Mouse (Mus musculus) MEL (cell line): ENCODE data around the gene 1810010D01Rik. TPM values are rescaled to one million over a fixed set of nuclear protein-coding genes. Genes with fewer than 3 reads are reported as not detected.

Experiments used
- DNase-seq: peaks from one replicate; pipeline ENCODE4 v3.0.0; 2011; ENCODE audit warnings: low read depth, low spot score
- H3K27ac ChIP-seq: 2 replicates; pipeline ENCODE4 v1.5.1; 2012; ENCODE audit warnings: low read depth, mild to moderate bottlenecking, control low read depth, low read length, moderate library complexity; ENCODE audit not compliant: control insufficient read depth
- H3K27me3 ChIP-seq, 2 experiments: fragments of 150-350 bp in 1 of 2; sonication (generic) in 1 of 2; 2 replicates each; pipeline ENCODE4 v1.6.1; 2012; ENCODE audit warnings: low read length in 2 of 2, mild to moderate bottlenecking in 2 of 2, improper control_type of control experiment in 1 of 2, moderate library complexity in 1 of 2; ENCODE audit not compliant: insufficient read depth in 2 of 2, control insufficient read depth in 1 of 2
- H3K36me3 ChIP-seq, 2 experiments: 2 replicates each; pipeline ENCODE4 v1.6.1; 2012 to 2014; ENCODE audit warnings: low read length in 2 of 2, improper control_type of control experiment in 1 of 2, inconsistent platforms in 1 of 2, mild to moderate bottlenecking in 1 of 2; ENCODE audit not compliant: insufficient read depth in 2 of 2, control insufficient read depth in 1 of 2
- H3K4me1 ChIP-seq, 2 experiments: fragments of 150-350 bp in 1 of 2; sonication (generic) in 1 of 2; 2 replicates each; pipeline ENCODE4 v1.6.1; 2012; ENCODE audit warnings: low read length in 2 of 2, improper control_type of control experiment in 1 of 2, mild to moderate bottlenecking in 1 of 2; ENCODE audit not compliant: insufficient read depth in 2 of 2, control insufficient read depth in 1 of 2
- H3K4me3 ChIP-seq, 2 experiments: fragments of 150-350 bp in 1 of 2; sonication (generic) in 1 of 2; 2 replicates each; pipeline ENCODE4 v1.5.1; 2012; ENCODE audit warnings: low read depth in 2 of 2, low read length in 2 of 2, mild to moderate bottlenecking in 2 of 2, moderate library complexity in 2 of 2, control low read depth in 1 of 2, improper control_type of control experiment in 1 of 2; ENCODE audit not compliant: control insufficient read depth in 1 of 2, insufficient read depth in 1 of 2
- H3K79me2 ChIP-seq: 2 replicates; pipeline ENCODE4 v1.6.1; 2012; ENCODE audit warnings: mild to moderate bottlenecking, low read length, moderate library complexity; ENCODE audit not compliant: control insufficient read depth, poor library complexity, insufficient read depth
- H3K9ac ChIP-seq: 2 replicates; pipeline ENCODE4 v1.6.1; 2012; ENCODE audit warnings: low read depth, mild to moderate bottlenecking, control low read depth, low read length, moderate library complexity; ENCODE audit not compliant: control insufficient read depth, poor library complexity, severe bottlenecking
- H3K9me3 ChIP-seq: fragments of 150-350 bp; sonication (generic); replicated peaks from 2 replicates; pipeline ENCODE4 v1.6.1; 2012; ENCODE audit warnings: mild to moderate bottlenecking, low read length, improper control_type of control experiment, moderate library complexity; ENCODE audit not compliant: insufficient read depth
- CHD1 ChIP-seq: IDR thresholded peaks from 2 replicates; pipeline ENCODE4 v1.6.1; 2012; ENCODE audit warnings: low read depth, mild to moderate bottlenecking, inconsistent platforms, low read length, improper control_type of control experiment
- CTCF ChIP-seq, 3 experiments: IDR thresholded peaks in 2 of 3; conservative IDR thresholded peaks in 1 of 3; 2 replicates each; pipeline ENCODE4 v1.5.1; 2011 to 2012; ENCODE audit warnings: low read length in 3 of 3, low read depth in 2 of 3, mild to moderate bottlenecking in 2 of 3, improper control_type of control experiment in 1 of 3, inconsistent platforms in 1 of 3, mixed read lengths in 1 of 3, moderate library complexity in 1 of 3; ENCODE audit not compliant: control insufficient read depth in 1 of 3, insufficient read depth in 1 of 3, poor library complexity in 1 of 3, severe bottlenecking in 1 of 3
- E2F4 ChIP-seq: IDR thresholded peaks from 2 replicates; pipeline ENCODE4 v1.6.1; 2011; ENCODE audit warnings: low read depth, low read length, improper control_type of control experiment, borderline replicate concordance
- ETS1 ChIP-seq: IDR thresholded peaks from 2 replicates; pipeline ENCODE4 v1.6.1; 2012; ENCODE audit warnings: low read depth, mild to moderate bottlenecking, inconsistent platforms, low read length, improper control_type of control experiment, moderate library complexity
- GABPA ChIP-seq: IDR thresholded peaks from 2 replicates; pipeline ENCODE4 v1.6.1; 2012; ENCODE audit warnings: low read depth, mild to moderate bottlenecking, inconsistent platforms, low read length, improper control_type of control experiment, moderate library complexity
- GATA1 ChIP-seq: IDR thresholded peaks from 2 replicates; pipeline ENCODE4 v1.6.1; 2011; ENCODE audit warnings: low read depth, low read length, improper control_type of control experiment
- JUND ChIP-seq: IDR thresholded peaks from 2 replicates; pipeline ENCODE4 v1.6.1; 2011; ENCODE audit warnings: low read depth, mild to moderate bottlenecking, improper control_type of control experiment, low read length
- KAT2A ChIP-seq: conservative IDR thresholded peaks from 2 replicates; pipeline ENCODE4 v1.6.1; 2012; ENCODE audit warnings: low read depth, low read length, improper control_type of control experiment, inconsistent platforms
- MAX ChIP-seq: IDR thresholded peaks from 2 replicates; pipeline ENCODE4 v1.6.1; 2011; ENCODE audit warnings: low read length, improper control_type of control experiment
- MAZ ChIP-seq: IDR thresholded peaks from 2 replicates; pipeline ENCODE4 v1.6.1; 2012; ENCODE audit warnings: low read depth, mild to moderate bottlenecking, inconsistent platforms, low read length, improper control_type of control experiment
- MEF2A ChIP-seq: IDR thresholded peaks from 2 replicates; pipeline ENCODE4 v1.6.1; 2014; ENCODE audit warnings: low read depth, mild to moderate bottlenecking, inconsistent platforms, low read length, improper control_type of control experiment; ENCODE audit not compliant: poor library complexity, insufficient replicate concordance, severe bottlenecking; ENCODE audit errors: extremely low read depth
- MYC ChIP-seq: IDR thresholded peaks from 2 replicates; pipeline ENCODE4 v1.6.1; 2011; ENCODE audit warnings: low read depth, mild to moderate bottlenecking, low read length, improper control_type of control experiment, moderate library complexity
- POLR2A ChIP-seq, 2 experiments: IDR thresholded peaks; 2 replicates each; pipeline ENCODE4 v1.6.1; 2011 to 2012; ENCODE audit warnings: low read length in 2 of 2, mild to moderate bottlenecking in 2 of 2, control low read depth in 1 of 2, improper control_type of control experiment in 1 of 2, low read depth in 1 of 2, moderate library complexity in 1 of 2; ENCODE audit not compliant: control insufficient read depth in 1 of 2, insufficient read depth in 1 of 2, poor library complexity in 1 of 2
- POLR2AphosphoS2 ChIP-seq: IDR thresholded peaks from 2 replicates; pipeline ENCODE4 v1.6.1; 2011; ENCODE audit warnings: low read length, improper control_type of control experiment
- POLR2AphosphoS5 ChIP-seq: IDR thresholded peaks from 2 replicates; pipeline ENCODE4 v1.6.1; 2012; ENCODE audit warnings: low read depth, borderline replicate concordance, mild to moderate bottlenecking, inconsistent platforms, low read length, moderate library complexity, mixed read lengths
- RCOR1 ChIP-seq: IDR thresholded peaks from 2 replicates; pipeline ENCODE4 v1.6.1; 2012; ENCODE audit warnings: low read depth, mild to moderate bottlenecking, inconsistent platforms, low read length, improper control_type of control experiment
- SMC3 ChIP-seq: IDR thresholded peaks from 2 replicates; pipeline ENCODE4 v1.6.1; 2011; ENCODE audit warnings: low read depth, low read length, improper control_type of control experiment
- TBP ChIP-seq: IDR thresholded peaks from 2 replicates; pipeline ENCODE4 v1.8.0; 2011; ENCODE audit warnings: low read depth, low read length, improper control_type of control experiment
- TCF12 ChIP-seq: IDR thresholded peaks from 2 replicates; pipeline ENCODE4 v1.6.1; 2014; ENCODE audit warnings: low read depth, mild to moderate bottlenecking, inconsistent platforms, low read length, improper control_type of control experiment, moderate library complexity
- UBTF ChIP-seq: IDR thresholded peaks from 2 replicates; pipeline ENCODE4 v1.6.1; 2012; ENCODE audit warnings: low read depth, mild to moderate bottlenecking, inconsistent platforms, low read length, improper control_type of control experiment, moderate library complexity, borderline replicate concordance; ENCODE audit not compliant: insufficient read depth
- USF2 ChIP-seq, 2 experiments: IDR thresholded peaks; 2 replicates each; pipeline ENCODE4 v1.6.1; 2011 to 2012; ENCODE audit warnings: improper control_type of control experiment in 2 of 2, low read length in 2 of 2, borderline replicate concordance in 1 of 2, inconsistent platforms in 1 of 2, low read depth in 1 of 2, mild to moderate bottlenecking in 1 of 2; ENCODE audit not compliant: insufficient read depth in 1 of 2
- ZC3H11A ChIP-seq: IDR thresholded peaks from 2 replicates; pipeline ENCODE4 v1.6.1; 2012; ENCODE audit warnings: low read depth, mild to moderate bottlenecking, inconsistent platforms, low read length, improper control_type of control experiment
- ZKSCAN1 ChIP-seq: IDR thresholded peaks from 2 replicates; pipeline ENCODE4 v1.6.1; 2012; ENCODE audit warnings: low read depth, mild to moderate bottlenecking, inconsistent platforms, low read length, improper control_type of control experiment, moderate library complexity
- polyA plus RNA-seq, 2 experiments: library from polyadenylated mRNA; stranded (reverse) in 1 of 2; unstranded in 1 of 2; fragments of >175 nt in 1 of 2; fragments of >200 nt in 1 of 2; gene quantifications; 2 replicates each; pipeline versions ENCODE4 v1.2.1 to v1.2.4; 2012; ENCODE audit warnings: low replicate concordance in 2 of 2, low read depth in 1 of 2; ENCODE audit not compliant: insufficient read length in 2 of 2, insufficient read depth in 1 of 2, missing spikeins in 1 of 2
- total RNA-seq: library from RNA; depleted of rRNA; stranded (reverse); fragments of 300-350 nt; gene quantifications from 2 replicates; pipeline ENCODE4 v1.2.3, GENCODE M21; 2012

Gene 1810010D01Rik
- total and polyA plus RNA-seq, 3 experiments, result not detected

DNA sequence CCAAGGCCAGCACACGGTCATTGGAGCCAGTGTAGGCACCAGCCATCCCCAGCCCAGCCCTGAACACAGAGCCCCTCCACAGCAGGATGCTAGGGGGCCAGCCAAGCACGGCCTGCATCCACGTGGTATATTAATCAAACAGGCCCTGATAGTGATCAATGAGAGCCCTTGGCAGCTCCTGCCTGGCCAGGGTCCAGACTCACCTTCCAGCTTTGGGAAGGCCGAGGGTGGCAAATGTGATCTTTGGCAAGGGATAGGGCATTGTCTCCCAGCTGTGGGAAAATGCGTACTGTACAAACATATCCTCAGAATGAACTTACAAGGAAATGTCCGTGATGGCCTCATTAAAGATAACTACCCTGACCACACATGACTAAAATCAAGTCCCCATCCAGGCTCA, 31.2 kb upstream of the 1810010D01Rik start:
- Histone ChIP-seq H3K79me2 (no peaks in the 10 kb centered on the region), H3K27ac (no peak overlapping the region), H3K27me3 (no peaks in the 10 kb centered on the region; a peak in 1 of 4 replicates), H3K9ac (no peak overlapping the region), H3K4me1 (no peaks in the 10 kb centered on the region), H3K9me3 (no peaks in the 10 kb centered on the region), H3K4me3 (no peak overlapping the region), H3K36me3 (no peaks in the 10 kb centered on the region)
- TF ChIP-seq E2F4, result no peak
- TF ChIP-seq MAX, result no peak
- no peak for TF ChIP-seq KAT2A
- no peak for TF ChIP-seq ETS1
- no peak for TF ChIP-seq CHD1
- TF ChIP-seq GABPA, result no peak
- TF ChIP-seq SMC3, result no peak
- TF ChIP-seq JUND, result no peak
- no peak for TF ChIP-seq POLR2AphosphoS5
- TF ChIP-seq TBP, result no peak
- DNase-seq, result no peak

DNA sequence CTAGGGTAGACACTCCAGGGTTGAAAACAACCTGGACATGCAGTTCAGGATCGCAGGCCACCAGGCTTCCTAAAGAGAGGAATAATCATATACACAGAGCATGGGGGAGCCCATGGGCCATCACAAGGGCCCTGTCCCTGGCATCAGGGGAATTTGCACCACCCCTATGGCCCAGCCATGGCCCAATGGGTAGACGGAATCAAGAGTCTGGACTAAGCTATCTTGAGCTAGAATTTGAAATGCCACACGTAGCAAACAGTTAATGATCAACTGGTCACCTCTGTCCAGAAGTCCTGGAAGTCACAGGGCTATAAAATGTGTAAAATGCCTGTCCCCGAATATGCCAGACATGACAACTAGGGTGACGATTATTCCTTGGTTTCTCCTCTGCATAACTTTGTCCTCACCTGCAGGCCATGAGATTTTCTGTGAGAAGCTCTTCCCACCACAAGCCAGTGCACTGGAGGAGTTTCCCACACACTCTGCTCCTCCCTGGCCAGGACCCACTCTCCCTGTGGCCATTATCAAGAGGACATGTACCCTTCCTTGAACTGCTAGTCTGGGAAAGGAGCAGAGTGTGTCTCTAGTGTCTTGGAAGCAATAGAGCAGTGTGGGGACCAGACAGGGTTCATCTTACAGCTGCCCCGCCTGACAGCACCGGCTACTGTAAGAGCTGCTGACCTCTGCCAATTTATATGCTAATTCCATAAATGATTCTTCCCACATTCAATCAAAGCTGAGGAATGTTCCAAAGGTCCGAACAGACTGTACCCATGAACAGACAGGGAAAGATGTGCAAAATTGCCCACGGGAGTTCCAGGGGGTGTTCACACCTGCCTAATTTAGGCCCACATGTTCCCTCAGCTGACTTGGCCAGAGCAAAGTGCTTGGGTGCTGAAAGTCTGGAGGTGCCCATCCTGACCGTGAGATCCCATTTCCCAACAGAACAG, 27.2 kb upstream of the 1810010D01Rik start:
- Histone ChIP-seq H3K27me3 (no peaks in the 10 kb centered on the region; a peak in 1 of 4 replicates), H3K4me3 (no peak overlapping the region), H3K79me2 (no peaks in the 10 kb centered on the region), H3K27ac (no peak overlapping the region), H3K9me3 (no peaks in the 10 kb centered on the region), H3K9ac (no peak overlapping the region), H3K4me1 (no peaks in the 10 kb centered on the region), H3K36me3 (no peaks in the 10 kb centered on the region)
- TF ChIP-seq RCOR1 (no peak), SMC3 (no peak), MYC (no peak), ZC3H11A (no peak), TCF12 (no peak), MAZ (no peak), ETS1 (no peak), CTCF (IDR thresholded peaks at IDR 0.05 in 2 of 3, conservative IDR thresholded peaks at IDR 0.05 in 1 of 3; ENCODE audit: control insufficient read depth in 1 of 3, insufficient read depth in 1 of 3, low read depth in 2 of 3, low read length in 3 of 3, poor library complexity in 1 of 3, severe bottlenecking in 1 of 3) (no peak), MEF2A (no peak), POLR2AphosphoS2 (no peak), USF2 (IDR thresholded peaks at IDR 0.05; ENCODE audit: borderline replicate concordance in 1 of 2, insufficient read depth in 1 of 2, low read depth in 1 of 2, low read length in 2 of 2) (no peak), ZKSCAN1 (no peak), POLR2A (IDR thresholded peaks at IDR 0.05; ENCODE audit: control insufficient read depth in 1 of 2, insufficient read depth in 1 of 2, low read depth in 1 of 2, low read length in 2 of 2, poor library complexity in 1 of 2) (no peak), UBTF (no peak), GATA1 (no peak), TBP (no peak)
- no peak for DNase-seq
